Mouse (Mus musculus): ENCODE measurements around the gene Hist1h3f. TPM values are rescaled to one million over a fixed set of nuclear protein-coding genes. Genes with fewer than 3 reads are reported as not detected.

Gene Hist1h3f
- total and polyA plus RNA-seq, 2 experiments from 2014 or later, result 0.45 to 441 TPM

- DNase-seq (ENCODE audit: low spot score) (no peak), ATAC-seq (ENCODE audit: insufficient read depth, low read depth) (no peak)
- H3K4me2 ChIP-seq (ENCODE audit: low read depth, low read length), result no peak overlapping the region
- TF ChIP-seq EP300 (IDR thresholded peaks at IDR 0.05; ENCODE audit: low read depth) (no peak), CTCF (IDR thresholded peaks at IDR 0.05; ENCODE audit: low read depth) (no peak)
- H3K9ac ChIP-seq (replicated peaks; ENCODE audit: low read depth, low read length), result no peak overlapping the region
- no peak overlapping the region for H3K27ac ChIP-seq (ENCODE audit: low read depth)
- no peaks in the 10 kb centered on the region for H3K27me3 ChIP-seq (ENCODE audit: control insufficient read depth, insufficient read depth, low read length)
- H3K36me3 ChIP-seq (replicated peaks; ENCODE audit: control insufficient read depth, insufficient read depth, low read length), result no peaks in the 10 kb centered on the region
- H3K4me1 ChIP-seq (ENCODE audit: control insufficient read depth, insufficient read depth), result no peaks in the 10 kb centered on the region
- no peaks in the 10 kb centered on the region for H3K9me3 ChIP-seq (replicated peaks; ENCODE audit: control insufficient read depth, low read length)
- no peak overlapping the region for H3K4me3 ChIP-seq (ENCODE audit: low read depth, low read length)
- 78% methylated on average over 5 of the region's 5 CpGs for WGBS
Observed at GRCm38 (mm10) chr13:23515281-23515680, 28.6 kb upstream of the Hist1h3f start.

GRCm38 (mm10) chr13:23515826-23516620 is 27.8 kb upstream of the Hist1h3f start:
- WGBS, result 59% methylated on average over 15 of the region's 15 CpGs
- Histone ChIP-seq H3K4me3 (ENCODE audit: low read depth, low read length) (peak overlapping the region; percentile 11; the same call in 1 of the 2 replicates), H3K36me3 (replicated peaks; ENCODE audit: control insufficient read depth, insufficient read depth, low read length) (no peaks in the 10 kb centered on the region), H3K9me3 (replicated peaks; ENCODE audit: control insufficient read depth, low read length) (no peaks in the 10 kb centered on the region), H3K27ac (ENCODE audit: low read depth) (no peak overlapping the region), H3K9ac (replicated peaks; ENCODE audit: low read depth, low read length) (no peak overlapping the region), H3K4me1 (ENCODE audit: control insufficient read depth, insufficient read depth) (no peaks in the 10 kb centered on the region), H3K4me2 (ENCODE audit: low read depth, low read length) (peak overlapping the region; percentile 80; the same call in 1 of the 2 replicates), H3K27me3 (ENCODE audit: control insufficient read depth, insufficient read depth, low read length) (no peaks in the 10 kb centered on the region)
- TF ChIP-seq CTCF (IDR thresholded peaks at IDR 0.05; ENCODE audit: low read depth), result no peak
- TF ChIP-seq EP300 (IDR thresholded peaks at IDR 0.05; ENCODE audit: low read depth), result no peak
- no peak for DNase-seq (ENCODE audit: low spot score)
- ATAC-seq (ENCODE audit: insufficient read depth, low read depth), result no peak

DNA sequence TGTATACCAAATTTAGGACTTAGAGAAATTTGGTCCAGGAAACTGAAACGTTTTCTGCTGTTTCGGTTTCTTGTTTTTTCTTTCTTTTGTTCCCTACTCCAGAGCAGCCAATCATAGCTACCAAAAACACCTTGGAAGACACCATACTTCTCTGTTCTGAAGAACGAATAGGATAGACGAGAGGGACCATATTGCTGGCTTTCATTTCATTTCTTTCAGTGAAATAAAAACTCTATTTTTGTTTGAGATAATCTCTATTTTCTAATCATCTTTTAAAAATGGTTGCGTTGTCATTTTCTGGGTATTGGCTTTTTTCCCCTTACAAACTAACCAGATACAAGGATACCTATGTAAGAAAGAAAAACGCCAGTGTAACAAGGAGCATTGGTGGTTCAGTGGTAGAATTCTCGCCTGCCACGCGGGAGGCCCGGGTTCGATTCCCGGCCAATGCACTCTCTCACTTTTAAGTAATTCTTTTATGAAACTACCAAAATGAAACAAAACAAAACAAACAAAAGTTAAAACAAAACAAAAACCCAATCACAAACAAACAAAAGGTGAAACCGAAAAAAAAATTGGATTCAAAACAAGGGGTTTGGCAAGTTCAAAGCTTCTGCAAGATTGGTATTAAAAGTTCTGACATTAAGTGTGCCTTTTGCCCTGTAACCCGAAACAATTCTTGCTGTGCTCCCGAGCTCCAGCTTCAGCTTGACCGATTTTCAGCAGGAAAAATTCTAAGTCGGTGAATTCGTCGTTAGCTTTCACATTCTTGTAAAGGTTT is 26.8 kb upstream of the Hist1h3f start:
- H3K9ac ChIP-seq (replicated peaks; ENCODE audit: low read depth, low read length), result no peak overlapping the region
- peak overlapping the region; percentile 59 for H3K4me3 ChIP-seq (ENCODE audit: low read depth, low read length)
- DNase-seq (ENCODE audit: low spot score) (peak; percentile 60), ATAC-seq (ENCODE audit: insufficient read depth, low read depth) (peak; percentile 47; the same call in 1 of the 2 replicates)
- H3K36me3 ChIP-seq (replicated peaks; ENCODE audit: control insufficient read depth, insufficient read depth, low read length), result no peaks in the 10 kb centered on the region
- H3K4me1 ChIP-seq (ENCODE audit: control insufficient read depth, insufficient read depth), result no peaks in the 10 kb centered on the region
- under 1% methylated on average over 19 of the region's 19 CpGs for WGBS
- TF ChIP-seq EP300 (IDR thresholded peaks at IDR 0.05; ENCODE audit: low read depth) (peak; percentile 35; the same call in 1 of the 2 replicates), CTCF (IDR thresholded peaks at IDR 0.05; ENCODE audit: low read depth) (no peak)
- no peaks in the 10 kb centered on the region for H3K9me3 ChIP-seq (replicated peaks; ENCODE audit: control insufficient read depth, low read length)
- peak overlapping the region; percentile 79 for H3K27ac ChIP-seq (ENCODE audit: low read depth)
- no peaks in the 10 kb centered on the region for H3K27me3 ChIP-seq (ENCODE audit: control insufficient read depth, insufficient read depth, low read length)
- peak overlapping the region; percentile 80 for H3K4me2 ChIP-seq (ENCODE audit: low read depth, low read length)

DNA sequence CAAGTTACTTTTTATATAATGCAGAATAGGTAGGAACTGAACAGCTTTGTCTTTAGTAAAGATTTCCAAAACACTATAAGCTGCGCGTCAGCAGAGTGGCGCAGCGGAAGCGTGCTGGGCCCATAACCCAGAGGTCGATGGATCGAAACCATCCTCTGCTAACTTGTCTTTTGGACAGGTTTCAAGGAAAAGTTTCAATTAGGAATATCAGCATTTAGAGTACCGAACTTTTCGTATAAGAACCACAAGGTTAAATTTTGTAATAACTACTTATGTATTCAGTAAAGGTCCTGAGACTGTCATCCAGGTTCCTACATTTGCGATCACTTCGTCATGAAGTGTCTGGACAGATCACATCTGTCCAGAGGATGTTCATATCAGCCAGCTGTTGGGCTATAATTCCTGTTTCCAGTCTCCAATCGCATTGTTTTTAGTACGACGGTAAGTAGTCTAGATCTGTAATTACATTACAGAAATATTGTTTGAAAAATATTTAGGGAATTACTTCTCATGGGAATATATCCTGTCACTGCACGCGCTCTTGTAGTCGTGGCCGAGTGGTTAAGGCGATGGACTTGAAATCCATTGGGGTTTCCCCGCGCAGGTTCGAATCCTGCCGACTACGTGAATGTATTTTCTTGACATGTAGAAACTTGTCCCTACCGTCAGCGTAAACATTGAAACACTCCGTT is 26.1 kb upstream of the Hist1h3f start:
- DNase-seq (ENCODE audit: low spot score), result peak; percentile 79
- 0 out of 2 replicates have a peak, but pooled peaks have one; percentile 2 for TF ChIP-seq EP300 (IDR thresholded peaks at IDR 0.05; ENCODE audit: low read depth)
- TF ChIP-seq CTCF (IDR thresholded peaks at IDR 0.05; ENCODE audit: low read depth), result no peak
- H3K27ac ChIP-seq (ENCODE audit: low read depth), result peak overlapping the region; percentile 79
- H3K4me2 ChIP-seq (ENCODE audit: low read depth, low read length), result peak overlapping the region; percentile 80
- H3K27me3 ChIP-seq (ENCODE audit: control insufficient read depth, insufficient read depth, low read length), result no peaks in the 10 kb centered on the region
- no peak overlapping the region; the same call in 1 of the 2 replicates for H3K9ac ChIP-seq (replicated peaks; ENCODE audit: low read depth, low read length)
- H3K4me1 ChIP-seq (ENCODE audit: control insufficient read depth, insufficient read depth), result no peaks in the 10 kb centered on the region
- WGBS, result under 1% methylated on average over 27 of the region's 27 CpGs
- peak overlapping the region; percentile 59 for H3K4me3 ChIP-seq (ENCODE audit: low read depth, low read length)
- H3K9me3 ChIP-seq (replicated peaks; ENCODE audit: control insufficient read depth, low read length), result no peaks in the 10 kb centered on the region
- H3K36me3 ChIP-seq (replicated peaks; ENCODE audit: control insufficient read depth, insufficient read depth, low read length), result no peaks in the 10 kb centered on the region
- peak; percentile 87 for ATAC-seq (ENCODE audit: insufficient read depth, low read depth)

- Histone ChIP-seq H3K9ac (replicated peaks; ENCODE audit: low read depth, low read length) (no peak overlapping the region; the same call in 1 of the 2 replicates), H3K4me3 (ENCODE audit: low read depth, low read length) (peak overlapping the region; percentile 59), H3K4me1 (ENCODE audit: control insufficient read depth, insufficient read depth) (no peaks in the 10 kb centered on the region), H3K27ac (ENCODE audit: low read depth) (peak overlapping the region; percentile 54), H3K9me3 (replicated peaks; ENCODE audit: control insufficient read depth, low read length) (no peaks in the 10 kb centered on the region), H3K27me3 (ENCODE audit: control insufficient read depth, insufficient read depth, low read length) (no peaks in the 10 kb centered on the region), H3K36me3 (replicated peaks; ENCODE audit: control insufficient read depth, insufficient read depth, low read length) (no peaks in the 10 kb centered on the region), H3K4me2 (ENCODE audit: low read depth, low read length) (peak overlapping the region; percentile 80)
- WGBS, result under 1% methylated on average over 6 of the region's 6 CpGs
- no peak for DNase-seq (ENCODE audit: low spot score)
- no peak for ATAC-seq (ENCODE audit: insufficient read depth, low read depth)
- TF ChIP-seq EP300 (IDR thresholded peaks at IDR 0.05; ENCODE audit: low read depth), result no peak
- TF ChIP-seq CTCF (IDR thresholded peaks at IDR 0.05; ENCODE audit: low read depth), result no peak
Observed at GRCm38 (mm10) chr13:23518295-23518603, 25.6 kb upstream of the Hist1h3f start.
